Mouse (Mus musculus) cortical plate, adult 2 months (tissue): ENCODE results near the gene Mbtps2.

Experiments
- CTCF ChIP-seq: fragments of 200-500 bp; IDR thresholded peaks from 2 replicates; pipeline ENCODE4 v1.5.1; 2011; ENCODE audit warnings: mild to moderate bottlenecking, control low read depth, low read length; ENCODE audit not compliant: insufficient read depth; ENCODE audit errors: extremely low read depth
- POLR2A ChIP-seq: fragments of 200-500 bp; IDR thresholded peaks from 2 replicates; pipeline ENCODE4 v1.6.1; 2011; ENCODE audit warnings: mild to moderate bottlenecking, low read length, control low read depth; ENCODE audit not compliant: insufficient read depth; ENCODE audit errors: extremely low read depth

DNA sequence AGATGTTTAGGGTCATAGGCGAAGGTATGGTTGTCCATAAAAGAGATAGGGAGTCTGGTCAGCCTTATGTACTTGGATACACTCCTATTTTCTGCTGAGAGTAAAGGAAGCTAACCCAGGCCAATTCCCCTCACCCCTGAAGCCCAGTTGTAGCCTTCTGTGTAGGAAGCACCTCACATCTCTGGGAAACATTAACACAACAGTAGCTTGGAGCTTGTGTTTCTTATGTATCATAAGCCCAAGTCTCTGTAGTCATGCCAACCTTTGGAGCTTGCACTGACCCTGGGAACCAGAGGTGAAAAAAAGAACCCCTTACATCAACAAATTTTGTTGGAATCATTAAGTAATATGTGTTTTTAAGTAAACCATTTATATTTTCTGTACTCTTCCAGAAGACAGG, 38.7 kb upstream of the Mbtps2 start:
- TF ChIP-seq CTCF (no peak), POLR2A (no peak)
